Comparison of ENCODE assay signal across 10 mouse cellular contexts in genomic region chr6:28834046-28834445, GRCm38 (mm10). TPM values are rescaled to one million over a fixed set of nuclear protein-coding genes. Genes with fewer than 3 reads are reported as not detected.
DNase-seq lines count a peak whose midpoint lies in the region; ATAC-seq and TF ChIP-seq lines count a peak whose summit lies in the region.
"Had no signal": no experiment of that assay in that cellular context is flagged by ENCODE, and none has a peak within 500 bp of the region (broad histone marks: within the 10 kb centered on the region; RNA-seq: fewer than 3 reads in every experiment).

No protein-coding gene starts in this region.

- H3K36me3 ChIP-seq in heart, embryonic 15.5 days, result no peaks in the 10 kb centered on the region
- peaks cover 8% of the 10 kb centered on the region; the same call in 1 of the 2 replicates for H3K36me3 ChIP-seq in embryonic facial prominence, embryonic 14.5 days (ENCODE audit: control insufficient read depth, insufficient read depth, low read length)
- H3K36me3 ChIP-seq in hindbrain, postnatal 0 days (ENCODE audit: insufficient read depth, low read length), result no peaks in the 10 kb centered on the region
- no peaks in the 10 kb centered on the region for H3K36me3 ChIP-seq in neural tube, embryonic 12.5 days

- peaks cover 19% of the 10 kb centered on the region for H3K27me3 ChIP-seq in heart, embryonic 15.5 days
- peaks cover 24% of the 10 kb centered on the region for H3K27me3 ChIP-seq in embryonic facial prominence, embryonic 14.5 days (replicated peaks; ENCODE audit: control insufficient read depth, insufficient read depth, low read length)
- H3K27me3 ChIP-seq in hindbrain, postnatal 0 days (ENCODE audit: insufficient read depth, low read length), result no peaks in the 10 kb centered on the region
- peaks cover 9% of the 10 kb centered on the region; the same call in 1 of the 2 replicates for H3K27me3 ChIP-seq in neural tube, embryonic 12.5 days (replicated peaks)

- no peaks in the 10 kb centered on the region for H3K9me3 ChIP-seq in heart, embryonic 15.5 days (replicated peaks)
- H3K9me3 ChIP-seq in embryonic facial prominence, embryonic 14.5 days (ENCODE audit: control insufficient read depth, low read length), result no peaks in the 10 kb centered on the region
- no peaks in the 10 kb centered on the region for H3K9me3 ChIP-seq in hindbrain, postnatal 0 days (ENCODE audit: low read length)
- H3K9me3 ChIP-seq in neural tube, embryonic 12.5 days, result no peaks in the 10 kb centered on the region
- H3K9me3 ChIP-seq: liver, embryonic 12.5 days had no signal

- no peak for DNase-seq in heart, adult 18-20 months
- DNase-seq in embryonic facial prominence, embryonic 14.5 days (ENCODE audit: low spot score), result no peak
- DNase-seq in hindbrain, postnatal 0 days (ENCODE audit: low spot score), result no peak
- no peak for DNase-seq in natural killer cell, adult 2 months (ENCODE audit: low spot score in 2 of 2)
- DNase-seq in right cerebral cortex, postnatal 4 days, result no peak
- DNase-seq in left cerebral cortex, adult 9 months (ENCODE audit: low spot score in 2 of 2), result no peak

- no peak overlapping the region for H3K4me3 ChIP-seq in heart, embryonic 15.5 days
- no peak overlapping the region for H3K4me3 ChIP-seq in embryonic facial prominence, embryonic 14.5 days (ENCODE audit: low read depth, low read length)
- H3K4me3 ChIP-seq in hindbrain, postnatal 0 days (ENCODE audit: low read length), result peak overlapping the region; percentile 87
- peak overlapping the region; percentile 88 for H3K4me3 ChIP-seq in neural tube, embryonic 12.5 days

- no peak overlapping the region for H3K27ac ChIP-seq in heart, embryonic 15.5 days
- no peak overlapping the region for H3K27ac ChIP-seq in embryonic facial prominence, embryonic 14.5 days (replicated peaks; ENCODE audit: low read depth, low read length)
- H3K27ac ChIP-seq in hindbrain, postnatal 0 days, result peak overlapping the region; percentile 94; the same call in 1 of the 2 replicates
- no peak overlapping the region for H3K27ac ChIP-seq in neural tube, embryonic 12.5 days
- H3K27ac ChIP-seq: liver, embryonic 12.5 days had no signal

- 67% methylated on average over 2 of the region's 2 CpGs for WGBS in heart, embryonic 15.5 days
- WGBS in embryonic facial prominence, embryonic 14.5 days, result 57% methylated on average over 2 of the region's 2 CpGs
- WGBS in hindbrain, postnatal 0 days, result 23% methylated on average over 2 of the region's 2 CpGs
- WGBS in neural tube, embryonic 12.5 days, result 9% methylated on average over 2 of the region's 2 CpGs

- no peak for TF ChIP-seq CTCF in hindbrain, postnatal 0 days (IDR thresholded peaks at IDR 0.05; ENCODE audit: low read depth)

- H3K9ac ChIP-seq in heart, embryonic 15.5 days, result no peak overlapping the region
- no peak overlapping the region for H3K9ac ChIP-seq in embryonic facial prominence, embryonic 14.5 days (ENCODE audit: low read depth, low read length)
- H3K9ac ChIP-seq in hindbrain, postnatal 0 days (replicated peaks; ENCODE audit: low read length), result peak overlapping the region; percentile 93; the same call in 1 of the 2 replicates
- H3K9ac ChIP-seq in neural tube, embryonic 12.5 days, result peak overlapping the region; percentile 96
- H3K9ac ChIP-seq: liver, embryonic 12.5 days had no signal

- H3K4me2 ChIP-seq in heart, embryonic 15.5 days, result peak overlapping the region; percentile 99
- peak overlapping the region; percentile 100 for H3K4me2 ChIP-seq in embryonic facial prominence, embryonic 14.5 days (ENCODE audit: low read depth, low read length)
- peak overlapping the region; percentile 97 for H3K4me2 ChIP-seq in hindbrain, postnatal 0 days (ENCODE audit: low read depth, low read length)
- H3K4me2 ChIP-seq in neural tube, embryonic 12.5 days (replicated peaks), result peak overlapping the region; percentile 97

- H3K4me1 ChIP-seq in heart, embryonic 15.5 days (replicated peaks), result peaks cover 20% of the 10 kb centered on the region
- 0 out of 2 replicates have a peak, but pooled peaks cover 5% of the 10 kb centered on the region for H3K4me1 ChIP-seq in embryonic facial prominence, embryonic 14.5 days (ENCODE audit: control insufficient read depth, insufficient read depth, low read length)
- H3K4me1 ChIP-seq in hindbrain, postnatal 0 days (ENCODE audit: insufficient read depth, low read length), result peaks cover 10% of the 10 kb centered on the region
- peaks cover 33% of the 10 kb centered on the region for H3K4me1 ChIP-seq in neural tube, embryonic 12.5 days

- ATAC-seq in heart, embryonic 15.5 days (replicated peaks; ENCODE audit: insufficient number of reproducible peaks, insufficient read depth, low FRiP score, low read depth), result no peak
- no peak for ATAC-seq in embryonic facial prominence, embryonic 14.5 days (ENCODE audit: low read depth)
- no peak for ATAC-seq in hindbrain, postnatal 0 days
- peak; percentile 5; the same call in 1 of the 2 replicates for ATAC-seq in neural tube, embryonic 12.5 days (ENCODE audit: low FRiP score, low read depth)

RNA-seq across cellular contexts. Expression of gene Lrrc4, which starts 2.5 kb away (rescaled TPM):
- polyA plus RNA-seq in heart, embryonic 15.5 days (2015; fragmentation: Nextera tagmentation; extraction: Ambion mirVana), result 0.30 and 0.51 TPM in 2 replicates
- total RNA-seq in heart, adult 18-20 months (2021), result under 1 TPM; 0.54 to 0.65 TPM
- 0.80 and 1.0 TPM in 2 replicates for polyA plus RNA-seq in embryonic facial prominence, embryonic 14.5 days (2014; fragmentation: Nextera tagmentation; extraction: Ambion mirVana)
- 54.8 and 59.8 TPM in 2 replicates for total RNA-seq in hindbrain, postnatal 0 days (2014; rRNA removed)
- 6.0 and 6.1 TPM in 2 replicates for polyA plus RNA-seq in hindbrain, postnatal 0 days (2015; fragmentation: Nextera tagmentation; extraction: Ambion mirVana)
- polyA plus RNA-seq in neural tube, embryonic 12.5 days (2016; fragmentation: Nextera tagmentation; extraction: Ambion mirVana), result 6.5 and 6.9 TPM in 2 replicates
- total RNA-seq: hematopoietic stem cell, adult 5-6 weeks had no signal

Comparison
In these comparisons a context has a peak if more than half of its experiments do, and no peak if none do; other contexts are left out.
1. H3K4me3 ChIP-seq: peak in hindbrain, postnatal 0 days (single experiment) and neural tube, embryonic 12.5 days (single experiment); none in heart, embryonic 15.5 days (single experiment) and embryonic facial prominence, embryonic 14.5 days (single experiment).
2. H3K9ac ChIP-seq: peak in hindbrain, postnatal 0 days (single experiment) and neural tube, embryonic 12.5 days (single experiment); none in heart, embryonic 15.5 days (single experiment) and embryonic facial prominence, embryonic 14.5 days (single experiment).
3. Peak in every context shown above with its lines, with median percentiles within 50 percentile points of each other: H3K4me2 ChIP-seq.